Mouse (Mus musculus): ENCODE results near the gene Azi2.

DNA sequence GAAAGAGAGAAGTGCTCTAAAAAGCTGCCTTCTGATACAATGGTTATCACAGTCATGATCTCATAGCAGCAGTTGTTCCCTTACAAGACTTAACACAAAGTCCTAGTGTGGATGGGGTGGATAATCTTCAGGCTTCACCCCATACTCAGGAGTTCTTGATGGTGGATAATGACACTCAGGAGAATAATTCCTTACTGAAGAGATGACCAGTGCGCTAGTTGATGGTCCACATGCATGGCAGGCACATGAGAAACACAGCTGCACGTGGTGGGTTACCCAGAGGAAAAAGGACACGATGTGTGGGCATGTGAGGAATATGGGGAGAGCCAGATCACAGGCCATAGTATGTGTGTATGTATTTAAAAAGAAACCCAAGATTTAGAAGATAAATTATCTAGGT is 3.3 kb downstream of the Azi2 start:
- TF ChIP-seq POLR2A (IDR thresholded peaks at IDR 0.05; ENCODE audit: insufficient read depth, low read depth, low read length): no peak
- TF ChIP-seq CTCF (IDR thresholded peaks at IDR 0.05): no peak
